Mouse (Mus musculus): ENCODE measurements around the gene Gm43552. TPM values are rescaled to one million over a fixed set of nuclear protein-coding genes. Genes with fewer than 3 reads are reported as not detected.

Gene Gm43552
- polyA plus RNA-seq, 1 experiment from 2014 or later, result not detected

GRCm38 (mm10) chr5:65390648-65391644 lies 101.7 kb downstream of the Gm43552 start, which contains the start of the genes Rpl9 and Lias:
Gene Rpl9 (minus strand): TSS chr5:65391444.
Gene Lias (plus strand): TSS chr5:65391497.
- peak within 1 kb of the TSS; percentile 81 for H3K4me2 ChIP-seq
- ATAC-seq (replicated peaks; ENCODE audit: low FRiP score), result peak; percentile 96
- peak within 1 kb of the TSS; percentile 89 for H3K27ac ChIP-seq
- WGBS, result under 1% methylated on average over 83 of the region's 83 CpGs
- H3K9ac ChIP-seq, result peak within 1 kb of the TSS; percentile 90
- H3K4me1 ChIP-seq, result peaks cover 19% of the 10 kb centered on the region
- peaks cover 54% of the 10 kb centered on the region for H3K36me3 ChIP-seq
- H3K27me3 ChIP-seq, result no peaks in the 10 kb centered on the region
- peak within 1 kb of the TSS; percentile 67 for H3K4me3 ChIP-seq (replicated peaks)
- no peaks in the 10 kb centered on the region for H3K9me3 ChIP-seq (replicated peaks)

DNA sequence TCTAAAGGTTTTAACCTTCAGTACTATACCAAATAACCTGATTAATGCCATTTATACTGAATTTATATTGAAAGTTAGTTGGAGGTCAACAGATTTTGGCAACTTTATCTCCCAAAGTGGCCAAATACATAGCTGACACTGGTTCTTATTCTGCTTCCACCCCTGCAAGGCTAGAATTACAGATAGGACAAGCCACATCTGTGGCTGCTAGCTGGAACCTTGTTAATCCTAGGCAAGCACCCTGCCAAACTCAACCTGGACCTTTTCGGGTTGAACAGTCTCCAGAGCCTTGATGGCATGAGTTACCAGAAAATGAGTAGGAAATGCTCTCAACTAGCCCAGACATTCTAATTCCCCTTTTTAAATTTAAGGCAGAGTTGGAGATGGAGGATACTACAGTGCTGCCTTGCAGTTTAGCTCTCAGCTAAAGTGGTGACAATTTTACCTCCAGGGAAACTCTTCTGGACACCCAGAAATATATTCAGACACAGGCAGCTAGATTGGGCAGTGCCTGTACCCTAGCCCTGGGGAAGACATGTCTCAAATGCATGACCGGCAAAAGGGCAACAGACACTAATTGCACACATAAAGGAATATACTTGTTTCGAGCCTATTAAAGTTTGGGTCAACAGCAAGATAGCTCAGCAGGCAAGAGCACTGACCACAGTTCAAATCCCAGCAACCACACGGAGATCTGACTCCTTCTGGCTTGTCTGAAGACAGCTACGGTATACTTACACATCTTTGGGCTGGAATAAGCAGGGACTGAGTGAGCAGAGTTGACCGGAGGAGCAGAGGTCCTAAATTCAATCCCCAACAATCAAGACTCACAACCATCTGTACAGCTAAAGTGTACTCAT lies 105.4 kb downstream of the Gm43552 start:
- no peaks in the 10 kb centered on the region for H3K9me3 ChIP-seq (replicated peaks)
- no peak overlapping the region for H3K27ac ChIP-seq
- no peak overlapping the region for H3K9ac ChIP-seq
- peaks cover 36% of the 10 kb centered on the region for H3K36me3 ChIP-seq
- H3K27me3 ChIP-seq, result no peaks in the 10 kb centered on the region
- H3K4me2 ChIP-seq, result no peak overlapping the region
- peaks cover 17% of the 10 kb centered on the region for H3K4me1 ChIP-seq
- WGBS, result 78% methylated on average over 6 of the region's 6 CpGs
- H3K4me3 ChIP-seq (replicated peaks), result no peak overlapping the region
- ATAC-seq (replicated peaks; ENCODE audit: low FRiP score), result no peak

GRCm38 (mm10) chr5:65385704-65386103 lies 106.9 kb downstream of the Gm43552 start:
- H3K27ac ChIP-seq, result no peak overlapping the region
- WGBS, result 70% methylated on average over 2 of the region's 2 CpGs
- H3K4me1 ChIP-seq, result peaks cover 16% of the 10 kb centered on the region

More at GRCm38 (mm10) chr5:65385704-65386103, 106.9 kb downstream of the Gm43552 start:
- no peak overlapping the region for H3K9ac ChIP-seq
- H3K9me3 ChIP-seq (replicated peaks), result no peaks in the 10 kb centered on the region
- H3K4me2 ChIP-seq, result no peak overlapping the region
- ATAC-seq (replicated peaks; ENCODE audit: low FRiP score), result no peak
- no peaks in the 10 kb centered on the region for H3K27me3 ChIP-seq
- peaks cover 36% of the 10 kb centered on the region for H3K36me3 ChIP-seq
- H3K4me3 ChIP-seq (replicated peaks), result no peak overlapping the region

Other genes with a start within 250 kb of the Gm43552 start
- gene Rfc1, start 157.2 kb downstream of the Gm43552 start, polyA plus RNA-seq (2015; fragmentation: Nextera tagmentation; extraction: Ambion mirVana), result 95.3 and 96.5 TPM in 2 replicates
- gene Klb, start 144.5 kb downstream of the Gm43552 start, polyA plus RNA-seq (2015; fragmentation: Nextera tagmentation; extraction: Ambion mirVana), result 0.15 and 0.44 TPM in 2 replicates
- gene Rpl9, start 101.4 kb downstream of the Gm43552 start, polyA plus RNA-seq (2015; fragmentation: Nextera tagmentation; extraction: Ambion mirVana), result 1,013 and 1,049 TPM in 2 replicates
- 61.0 and 71.5 TPM in 2 replicates for gene Lias, start 101.3 kb downstream of the Gm43552 start, polyA plus RNA-seq (2015; fragmentation: Nextera tagmentation; extraction: Ambion mirVana)
- 92.0 and 97.3 TPM in 2 replicates for gene Ugdh, start 56.9 kb downstream of the Gm43552 start, polyA plus RNA-seq (2015; fragmentation: Nextera tagmentation; extraction: Ambion mirVana)
- 96.9 and 107 TPM in 2 replicates for gene Smim14, start 44.4 kb upstream of the Gm43552 start, polyA plus RNA-seq (2015; fragmentation: Nextera tagmentation; extraction: Ambion mirVana)
- 171 and 184 TPM in 2 replicates for gene Ube2k, start 44.4 kb upstream of the Gm43552 start, polyA plus RNA-seq (2015; fragmentation: Nextera tagmentation; extraction: Ambion mirVana)
- 66.8 and 70.1 TPM in 2 replicates for gene Pds5a, start 205.4 kb upstream of the Gm43552 start, polyA plus RNA-seq (2015; fragmentation: Nextera tagmentation; extraction: Ambion mirVana)

All from kidney, embryonic 15.5 days (tissue).